Mouse (Mus musculus) MEL (cell line): Measurements from ENCODE around the gene Capn9.

Experiments
- CHD2 ChIP-seq: IDR thresholded peaks from 2 replicates; pipeline ENCODE4 v1.6.1; 2011; ENCODE audit warnings: low read length, improper control_type of control experiment
- CTCF ChIP-seq, 3 experiments: IDR thresholded peaks in 2 of 3; conservative IDR thresholded peaks in 1 of 3; 2 replicates each; pipeline ENCODE4 v1.5.1; 2011 to 2012; ENCODE audit warnings: low read length in 3 of 3, low read depth in 2 of 3, mild to moderate bottlenecking in 2 of 3, improper control_type of control experiment in 1 of 3, inconsistent platforms in 1 of 3, mixed read lengths in 1 of 3, moderate library complexity in 1 of 3; ENCODE audit not compliant: control insufficient read depth in 1 of 3, insufficient read depth in 1 of 3, poor library complexity in 1 of 3, severe bottlenecking in 1 of 3
- MAFK ChIP-seq: IDR thresholded peaks from 2 replicates; pipeline ENCODE4 v1.6.1; 2011; ENCODE audit warnings: low read depth, mild to moderate bottlenecking, low read length, improper control_type of control experiment, borderline replicate concordance
- MAX ChIP-seq: IDR thresholded peaks from 2 replicates; pipeline ENCODE4 v1.6.1; 2011; ENCODE audit warnings: low read length, improper control_type of control experiment
- MAZ ChIP-seq: IDR thresholded peaks from 2 replicates; pipeline ENCODE4 v1.6.1; 2012; ENCODE audit warnings: low read depth, mild to moderate bottlenecking, inconsistent platforms, low read length, improper control_type of control experiment
- MEF2A ChIP-seq: IDR thresholded peaks from 2 replicates; pipeline ENCODE4 v1.6.1; 2014; ENCODE audit warnings: low read depth, mild to moderate bottlenecking, inconsistent platforms, low read length, improper control_type of control experiment; ENCODE audit not compliant: poor library complexity, insufficient replicate concordance, severe bottlenecking; ENCODE audit errors: extremely low read depth
- POLR2A ChIP-seq, 2 experiments: IDR thresholded peaks; 2 replicates each; pipeline ENCODE4 v1.6.1; 2011 to 2012; ENCODE audit warnings: low read length in 2 of 2, mild to moderate bottlenecking in 2 of 2, control low read depth in 1 of 2, improper control_type of control experiment in 1 of 2, low read depth in 1 of 2, moderate library complexity in 1 of 2; ENCODE audit not compliant: control insufficient read depth in 1 of 2, insufficient read depth in 1 of 2, poor library complexity in 1 of 2
- SIN3A ChIP-seq: IDR thresholded peaks from 2 replicates; pipeline ENCODE4 v1.6.1; 2012; ENCODE audit warnings: low read length, improper control_type of control experiment, inconsistent platforms
- USF2 ChIP-seq, 2 experiments: IDR thresholded peaks; 2 replicates each; pipeline ENCODE4 v1.6.1; 2011 to 2012; ENCODE audit warnings: improper control_type of control experiment in 2 of 2, low read length in 2 of 2, borderline replicate concordance in 1 of 2, inconsistent platforms in 1 of 2, low read depth in 1 of 2, mild to moderate bottlenecking in 1 of 2; ENCODE audit not compliant: insufficient read depth in 1 of 2

GRCm38 (mm10) chr8:124567584-124567983, 8.3 kb upstream of the Capn9 start:
- no peak for TF ChIP-seq CHD2
- no peak for TF ChIP-seq MEF2A
- no peak for TF ChIP-seq MAFK
- no peak for TF ChIP-seq CTCF (IDR thresholded peaks at IDR 0.05 in 2 of 3, conservative IDR thresholded peaks at IDR 0.05 in 1 of 3; ENCODE audit: control insufficient read depth in 1 of 3, insufficient read depth in 1 of 3, low read depth in 2 of 3, low read length in 3 of 3, poor library complexity in 1 of 3, severe bottlenecking in 1 of 3)
- TF ChIP-seq POLR2A (IDR thresholded peaks at IDR 0.05; ENCODE audit: control insufficient read depth in 1 of 2, insufficient read depth in 1 of 2, low read depth in 1 of 2, low read length in 2 of 2, poor library complexity in 1 of 2): no peak
- TF ChIP-seq MAZ: no peak
- TF ChIP-seq USF2 (IDR thresholded peaks at IDR 0.05; ENCODE audit: borderline replicate concordance in 1 of 2, insufficient read depth in 1 of 2, low read depth in 1 of 2, low read length in 2 of 2): no peak
- TF ChIP-seq MAX: no peak
- no peak for TF ChIP-seq SIN3A
